Comparison of ENCODE assay signal across 24 mouse cellular contexts in the genomic region with DNA sequence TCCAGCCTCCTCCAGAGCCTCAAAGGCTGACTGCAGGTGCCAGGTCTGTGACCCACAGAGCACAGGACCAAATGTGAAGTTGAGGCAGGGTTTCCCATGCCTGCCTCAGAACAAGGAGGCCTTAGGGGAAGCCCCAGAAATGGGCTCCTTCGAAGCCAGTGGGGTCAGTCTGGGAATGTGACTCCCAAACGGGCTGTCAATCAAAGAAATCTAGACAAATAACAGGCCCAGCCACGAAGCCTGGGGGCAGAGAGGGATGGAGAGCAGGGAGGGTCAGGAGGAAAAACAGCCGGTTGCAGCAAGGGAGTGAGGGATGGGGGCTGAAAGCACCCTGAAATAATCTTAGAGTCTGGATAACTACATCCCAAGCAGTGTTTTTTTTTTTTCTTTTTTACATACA. TPM values are rescaled to one million over a fixed set of nuclear protein-coding genes. Genes with fewer than 3 reads are reported as not detected.
DNase-seq lines count a peak whose midpoint lies in the region; ATAC-seq and TF ChIP-seq lines count a peak whose summit lies in the region.
"Had no signal": no experiment of that assay in that cellular context is flagged by ENCODE, and none has a peak within 500 bp of the region (broad histone marks: within the 10 kb centered on the region; RNA-seq: fewer than 3 reads in every experiment).

No protein-coding gene starts in this region.

- no peak for TF ChIP-seq POLR2A in lung, adult 2 months (IDR thresholded peaks at IDR 0.05; ENCODE audit: borderline replicate concordance, extremely low read depth, low read depth, low read length)

- intact Hi-C loops in gastrocnemius, adult 2 months (cut with DNase I) = no loop called here

- peak; percentile 20; the same call in 1 of the 2 replicates for ATAC-seq in lung, embryonic 15.5 days (ENCODE audit: borderline replicate concordance, extremely low read depth, low FRiP score, low TSS enrichment)
- ATAC-seq: midbrain, embryonic 16.5 days had no signal

- H3K4me3 ChIP-seq in gastrocnemius, adult 2 months = no peak overlapping the region
- H3K4me3 ChIP-seq in lung, embryonic 15.5 days = no peak overlapping the region
- H3K4me3 ChIP-seq in lung, adult 2 months (replicated peaks; ENCODE audit: extremely low read depth, low read depth, low read length) = no peak overlapping the region
- H3K4me3 ChIP-seq in embryonic facial prominence, embryonic 10.5 days = peak overlapping the region; percentile 14; the same call in 1 of the 2 replicates
- H3K4me3 ChIP-seq: heart, embryonic 12.5 days; hindbrain, embryonic 15.5 days; liver, embryonic 13.5 days; megakaryocyte, embryonic 14.5 days; myocyte; neural tube, embryonic 13.5 days had no signal

- no peak overlapping the region for H3K27ac ChIP-seq in gastrocnemius, adult 2 months
- no peak overlapping the region for H3K27ac ChIP-seq in lung, embryonic 15.5 days
- H3K27ac ChIP-seq in embryonic facial prominence, embryonic 10.5 days (replicated peaks) = peak overlapping the region; percentile 66; the same call in 1 of the 2 replicates
- H3K27ac ChIP-seq: hindbrain, embryonic 15.5 days; liver, embryonic 13.5 days; neural tube, embryonic 13.5 days had no signal

- no peaks in the 10 kb centered on the region for H3K36me3 ChIP-seq in lung, embryonic 15.5 days
- H3K36me3 ChIP-seq in embryonic facial prominence, embryonic 10.5 days (replicated peaks) = no peaks in the 10 kb centered on the region
- H3K36me3 ChIP-seq: heart, embryonic 12.5 days; hindbrain, embryonic 15.5 days; liver, embryonic 13.5 days; neural tube, embryonic 13.5 days had no signal

- WGBS in lung, embryonic 15.5 days = 29% methylated on average over 4 of the region's 4 CpGs
- WGBS in lung, adult 2 months = 51% methylated on average over 4 of the region's 4 CpGs
- 7% methylated on average over 4 of the region's 4 CpGs for WGBS in embryonic facial prominence, embryonic 10.5 days

- H3K4me1 ChIP-seq in lung, embryonic 15.5 days = peaks cover 39% of the 10 kb centered on the region
- H3K4me1 ChIP-seq in lung, adult 2 months (ENCODE audit: control insufficient read depth, insufficient read depth, low read length) = no peaks in the 10 kb centered on the region
- H3K4me1 ChIP-seq in embryonic facial prominence, embryonic 10.5 days = peaks cover 61% of the 10 kb centered on the region
- H3K4me1 ChIP-seq: megakaryocyte, embryonic 14.5 days had no signal

- no peaks in the 10 kb centered on the region for H3K27me3 ChIP-seq in lung, embryonic 15.5 days
- peaks cover 20% of the 10 kb centered on the region for H3K27me3 ChIP-seq in embryonic facial prominence, embryonic 10.5 days (replicated peaks; ENCODE audit: low read depth, poor library complexity, severe bottlenecking)
- H3K27me3 ChIP-seq: heart, embryonic 12.5 days; hindbrain, embryonic 15.5 days; liver, embryonic 13.5 days had no signal

- no peak overlapping the region for H3K4me2 ChIP-seq in lung, embryonic 15.5 days
- H3K4me2 ChIP-seq: heart, embryonic 12.5 days; hindbrain, embryonic 15.5 days; liver, embryonic 13.5 days; lung, embryonic 14.5 days; neural tube, embryonic 13.5 days had no signal

- no peak for TF ChIP-seq CTCF in gastrocnemius, adult 2 months (IDR thresholded peaks at IDR 0.05)
- no peak for TF ChIP-seq CTCF in lung, adult 2 months (IDR thresholded peaks at IDR 0.05; ENCODE audit: insufficient read depth, low read length)

- peak; percentile 9 for DNase-seq in gastrocnemius, adult 2 months
- no peak for DNase-seq in gastrocnemius, adult 18-20 months (ENCODE audit: low spot score)
- no peak for DNase-seq in lung, adult 2 months
- peak; percentile 80 for DNase-seq in embryonic facial prominence, embryonic 10.5 days (ENCODE audit: low spot score)
- no peak for DNase-seq in Muller cell, postnatal 12 days (ENCODE audit: inconsistent ontology term)
- DNase-seq in cerebellum, adult 11 months = no peak
- DNase-seq: adrenal gland, postnatal 36 days; cerebellum, postnatal 10 days; heart, adult 11 months; kidney, adult 8-10 months; kidney, postnatal 25 days; layer of hippocampus, postnatal 36 days; liver, embryonic 13.5 days; lung, postnatal 36 days; retina, postnatal 1 day; thymus, postnatal 25 days had no signal

- H3K9me3 ChIP-seq in lung, embryonic 15.5 days = no peaks in the 10 kb centered on the region
- H3K9me3 ChIP-seq in embryonic facial prominence, embryonic 10.5 days = no peaks in the 10 kb centered on the region
- H3K9me3 ChIP-seq: heart, embryonic 12.5 days; hindbrain, embryonic 15.5 days; liver, embryonic 13.5 days; megakaryocyte, embryonic 14.5 days; neural tube, embryonic 13.5 days had no signal

- H3K9ac ChIP-seq in lung, embryonic 15.5 days = no peak overlapping the region
- H3K9ac ChIP-seq: heart, embryonic 12.5 days; hindbrain, embryonic 15.5 days; liver, embryonic 13.5 days; lung, embryonic 14.5 days; neural tube, embryonic 13.5 days had no signal

RNA-seq across cellular contexts. Expression of a gene that starts 50.4 kb away (rescaled TPM):
- total RNA-seq in gastrocnemius, adult 2 months (2021) = 100 to 1,000 TPM in 1 of 2 experiments, 10 to 100 TPM in 1; 96.3 to 115 TPM
- 100 to 1,000 TPM in 1 of 2 experiments, 10 to 100 TPM in 1; 78.1 to 111 TPM for total RNA-seq in gastrocnemius, adult 18-20 months (2021)
- polyA plus RNA-seq in lung, embryonic 15.5 days (2015; fragmentation: Nextera tagmentation; extraction: Ambion mirVana) = 13.3 and 13.4 TPM in 2 replicates
- polyA plus RNA-seq in lung, adult 2 months (2012; rRNA removed) = 33.9 and 35.0 TPM in 2 replicates
- 15.1 and 17.5 TPM in 2 replicates for polyA plus RNA-seq in embryonic facial prominence, embryonic 10.5 days (2016; fragmentation: Nextera tagmentation; extraction: Ambion mirVana)

Comparison
In these comparisons a context has a peak if more than half of its experiments do, and no peak if none do; other contexts are left out.
1. DNase-seq: peak in gastrocnemius, adult 2 months (single experiment) and embryonic facial prominence, embryonic 10.5 days (single experiment); none in gastrocnemius, adult 18-20 months (single experiment), lung, adult 2 months (single experiment), Muller cell, postnatal 12 days (single experiment) and cerebellum, adult 11 months (single experiment).